Mouse (Mus musculus) adrenal gland, adult 8-10 months (tissue): ENCODE data around the gene Spata33. TPM values are rescaled to one million over a fixed set of nuclear protein-coding genes. Genes with fewer than 3 reads are reported as not detected.
"Not testable (repeated sequence)": the region's sequence is repeated elsewhere in the genome, so short reads cannot be mapped to it uniquely, and the experiment has no call there.

ENCODE experiments used
- DNase-seq: peaks from one replicate; pipeline ENCODE4 v3.0.0; 2022
- total RNA-seq, 4 experiments: library from RNA; stranded (reverse); gene quantifications; 2 replicates each; pipeline ENCODE4 v1.2.4; 2022

Spata33 gene
- 1 to 10 TPM; 1.7 to 7.6 (median 4.4) TPM for total RNA-seq

DNA sequence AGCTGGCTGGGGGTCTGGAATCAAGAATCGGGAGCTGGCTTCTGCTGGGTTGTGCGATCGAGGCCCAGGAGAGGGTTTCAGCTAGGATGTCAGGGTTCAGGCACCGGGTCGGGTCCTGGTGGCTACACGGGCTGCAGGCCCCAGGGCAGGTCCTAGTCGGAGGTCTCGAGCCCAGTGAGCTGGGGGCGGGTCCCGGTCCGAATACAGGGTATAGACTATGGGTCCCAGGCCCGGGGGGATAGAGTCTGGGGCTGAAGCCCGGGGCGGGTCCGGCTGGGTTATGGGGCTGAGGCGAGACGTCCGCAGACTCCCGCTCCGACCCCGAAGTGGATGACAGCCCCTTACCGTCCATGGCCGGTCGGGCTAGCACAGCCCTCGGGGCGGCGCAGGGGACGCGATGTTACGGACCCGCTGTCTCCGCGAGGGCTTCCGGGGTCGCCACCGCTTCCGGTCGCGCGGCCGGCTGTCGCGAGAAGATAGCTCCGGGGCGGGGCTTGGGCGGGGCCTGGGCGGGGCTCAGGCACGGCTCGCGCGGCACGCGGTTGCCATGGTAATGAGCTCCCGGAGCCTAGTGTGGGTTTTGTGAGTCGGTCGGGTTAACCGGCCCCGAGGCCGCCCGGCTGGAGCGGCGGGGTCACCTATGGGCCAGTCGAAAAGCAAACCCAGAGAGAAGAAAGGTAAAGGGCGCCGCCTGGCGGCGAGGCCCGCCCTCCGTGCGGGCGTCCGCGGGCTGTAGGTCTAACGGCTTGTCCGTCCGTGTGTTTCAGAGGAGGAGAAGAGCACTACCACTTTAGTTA lies at the start of gene Spata33, which contains the start of gene Chmp1a:
TSS of gene Spata33 (plus strand) at position 512 of the 797 bp plus-strand sequence.
TSS of gene Chmp1a (minus strand) at position 443 of the 797 bp plus-strand sequence.
- peak; percentile 93 for DNase-seq

DNA sequence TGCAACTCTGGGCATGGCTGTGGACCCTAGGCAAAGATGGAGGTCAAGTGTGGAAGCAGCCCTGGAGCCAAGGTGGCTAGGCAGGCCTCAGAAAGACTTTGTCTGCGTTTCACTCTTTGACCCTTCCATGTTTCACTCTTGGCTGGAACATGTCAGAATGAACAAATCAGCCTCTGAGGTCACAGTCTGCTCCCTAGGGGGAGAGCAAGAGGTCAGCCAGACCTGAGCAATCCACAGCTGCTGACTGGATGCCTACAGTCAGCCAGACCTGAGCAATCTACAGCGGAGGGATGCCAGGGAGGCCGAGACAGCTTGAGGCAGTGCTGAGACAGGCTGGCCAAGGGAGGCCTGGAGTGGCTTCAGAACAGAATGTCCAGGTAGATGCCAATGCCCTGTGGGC lies 31.2 kb upstream of the Spata33 start:
- DNase-seq = peak; percentile 58

DNA sequence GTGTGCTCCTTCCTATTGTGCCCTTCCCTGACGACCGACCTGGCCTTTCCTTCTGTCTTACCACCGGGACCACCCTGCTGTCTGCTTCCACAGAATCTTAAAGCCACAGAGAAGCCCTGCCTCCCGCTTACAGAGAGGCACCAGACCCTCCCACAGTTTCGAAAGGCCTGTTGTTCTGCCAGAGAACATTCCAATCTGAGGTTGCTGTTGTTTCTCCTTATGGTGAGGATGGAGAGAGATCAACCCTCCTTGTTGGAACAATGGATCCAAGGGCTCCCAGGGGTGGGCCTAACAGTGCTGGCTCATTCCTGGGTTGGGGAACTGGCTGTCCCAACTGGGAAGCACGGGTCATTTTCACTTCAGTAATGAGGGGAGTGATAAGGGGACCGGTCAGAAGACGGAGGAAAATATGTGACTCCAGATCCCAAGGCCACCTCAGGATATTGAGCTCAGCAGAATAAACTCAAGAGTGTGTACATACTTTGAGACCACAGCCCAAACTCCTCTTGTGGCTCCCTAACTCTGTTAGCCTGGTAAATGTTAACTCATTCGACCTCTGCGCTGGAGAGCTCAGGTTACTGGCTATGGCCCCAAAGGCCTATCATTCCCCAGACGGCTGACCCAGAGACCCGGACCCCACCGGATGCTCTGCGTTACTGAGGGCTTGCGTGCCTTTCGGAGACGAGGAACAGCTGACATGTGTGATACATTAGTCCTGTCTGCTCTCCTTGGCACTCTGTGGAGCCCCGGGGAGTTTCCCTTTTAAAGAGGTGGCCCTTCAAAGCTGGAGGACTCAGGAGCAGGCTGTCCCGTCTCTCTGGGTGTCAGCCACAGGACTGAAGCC lies 26.8 kb upstream of the Spata33 start, which contains the start of gene Dpep1:
TSS of gene Dpep1 (plus strand) at position 677 of the 844 bp plus-strand sequence.
- DNase-seq = no peak

DNA sequence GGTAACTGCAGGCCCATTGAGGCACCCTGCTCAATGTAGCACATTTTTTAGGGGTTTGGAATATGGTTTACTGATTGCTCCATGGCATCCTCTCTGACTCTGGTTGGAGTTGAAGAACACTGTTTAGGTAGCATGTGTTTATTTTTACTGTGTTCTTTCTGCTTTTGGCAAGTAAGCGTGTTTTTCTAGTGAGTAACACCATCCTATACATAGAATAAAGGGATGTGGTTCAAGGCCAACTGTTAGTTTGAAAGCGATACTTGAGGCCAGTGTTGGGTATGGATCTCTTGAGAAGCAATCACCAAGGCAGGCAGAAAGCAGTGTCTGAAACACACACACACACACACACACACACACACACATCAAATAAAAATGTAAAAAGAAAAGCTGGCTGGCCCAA lies 24.6 kb upstream of the Spata33 start:
- DNase-seq = no peak

DNA sequence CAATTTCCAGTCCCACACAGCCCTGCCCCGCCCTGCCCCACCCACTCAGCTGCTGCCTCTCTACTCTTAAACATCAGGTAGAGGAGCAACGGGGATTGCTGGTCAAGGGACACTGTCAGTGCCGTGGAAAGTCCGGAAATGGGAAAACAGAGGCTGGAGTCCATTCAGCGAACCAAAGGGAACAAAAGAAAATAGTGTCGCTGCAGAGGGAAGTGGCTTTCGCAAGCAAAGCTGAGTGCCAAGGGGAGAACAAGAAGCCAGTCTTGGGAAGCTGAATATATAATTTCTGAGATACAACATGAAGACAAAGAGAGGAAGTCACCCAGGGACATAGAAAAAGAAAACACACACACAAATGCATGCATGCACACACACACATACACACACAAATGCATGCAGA lies 23.8 kb upstream of the Spata33 start:
- no peak for DNase-seq

DNA sequence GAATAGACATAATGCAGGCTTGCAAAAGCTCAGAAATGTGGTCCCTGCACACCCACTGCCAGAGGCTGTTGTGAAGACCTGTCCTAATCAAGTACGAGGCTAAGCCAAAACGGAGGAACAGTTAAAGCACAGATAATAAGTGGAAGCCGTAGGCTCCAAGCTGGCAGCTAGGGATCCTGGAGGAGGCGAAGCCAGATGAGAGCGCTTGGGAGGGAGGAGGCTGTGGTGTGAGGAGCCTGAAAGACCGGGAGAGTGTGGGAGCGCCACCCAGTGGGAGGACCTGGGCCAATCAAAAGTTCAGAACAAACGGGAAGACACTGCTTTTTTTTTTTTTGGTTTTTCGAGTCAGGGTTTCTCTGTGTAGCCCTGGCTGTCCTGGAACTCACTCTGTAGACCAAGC lies 22.0 kb upstream of the Spata33 start:
- peak; percentile 60 for DNase-seq

DNA sequence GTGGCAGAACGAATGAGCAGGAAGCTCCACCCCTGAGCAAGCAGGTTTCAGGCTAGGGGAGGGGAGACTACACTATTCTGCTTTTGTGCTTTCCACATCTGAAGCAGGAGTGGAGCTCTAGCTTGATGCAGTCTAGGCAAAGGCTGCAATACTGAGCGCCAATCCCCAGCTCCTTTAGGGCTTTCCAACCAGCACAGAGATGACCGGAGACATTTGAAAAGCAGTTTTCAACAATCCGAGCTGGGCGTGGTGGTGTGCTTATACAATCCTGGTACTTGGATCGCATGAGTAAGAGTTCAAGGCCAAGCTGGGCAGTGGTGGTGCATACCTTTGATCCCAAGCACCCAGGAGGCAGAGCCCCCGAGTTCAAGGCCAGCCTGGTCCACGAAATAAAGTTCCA lies 20.7 kb upstream of the Spata33 start:
- no peak for DNase-seq

DNA sequence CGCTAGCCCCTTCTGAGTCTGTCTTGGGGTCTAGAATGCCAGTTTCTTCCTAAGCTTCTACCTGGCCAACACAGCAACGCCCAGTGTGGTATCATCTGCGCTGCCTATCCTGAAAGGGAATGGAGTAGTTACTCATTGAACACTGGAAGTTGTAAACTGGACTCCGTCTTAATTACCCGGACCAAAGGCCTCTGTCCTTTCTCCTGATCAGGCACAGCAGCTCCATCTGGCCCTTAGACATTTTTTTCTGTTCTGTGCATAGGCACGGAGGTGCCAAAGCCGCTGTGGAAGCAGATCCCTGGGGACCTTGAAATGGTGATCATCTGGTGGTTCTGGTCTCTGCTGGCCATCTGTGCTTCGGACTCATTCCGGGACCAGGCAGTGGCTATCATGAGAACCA lies 18.9 kb upstream of the Spata33 start:
- DNase-seq = no peak

DNA sequence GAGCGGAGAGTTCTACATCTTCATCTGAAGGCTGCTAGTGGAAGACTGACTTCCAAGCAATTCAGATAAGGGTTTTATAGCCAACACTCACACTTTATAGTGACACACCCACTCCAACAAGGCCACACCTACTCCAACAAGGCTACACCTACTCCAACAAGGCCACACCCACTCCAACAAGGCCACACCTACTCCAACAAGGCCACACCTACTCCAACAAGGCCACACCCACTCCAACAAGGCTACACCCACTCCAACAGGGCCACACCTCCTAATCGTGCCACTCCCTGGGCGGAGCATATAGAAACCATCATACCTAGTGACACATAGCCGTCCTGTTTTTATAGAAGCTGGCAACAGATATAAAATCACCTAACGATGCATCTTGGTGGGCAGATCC lies 15.6 kb upstream of the Spata33 start:
- DNase-seq = not testable (repeated sequence)

DNA sequence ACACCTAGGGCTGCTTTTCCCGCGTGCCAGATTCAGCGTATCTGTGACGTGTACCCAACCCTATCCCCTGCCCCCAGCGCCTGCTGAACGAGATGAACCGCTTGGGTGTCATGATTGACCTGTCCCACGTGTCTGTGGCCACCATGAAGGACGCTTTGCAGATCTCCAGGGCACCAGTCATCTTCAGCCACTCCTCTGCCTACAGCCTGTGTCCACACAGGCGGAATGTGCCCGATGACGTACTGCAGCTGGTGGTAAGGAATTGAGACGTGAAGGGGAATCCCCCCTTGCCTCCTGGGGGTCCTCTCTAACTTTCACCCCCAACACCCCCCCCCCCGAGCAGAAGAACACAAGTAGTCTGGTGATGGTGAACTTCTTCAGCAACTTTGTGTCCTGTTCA lies 12.8 kb upstream of the Spata33 start:
- DNase-seq = no peak

DNA sequence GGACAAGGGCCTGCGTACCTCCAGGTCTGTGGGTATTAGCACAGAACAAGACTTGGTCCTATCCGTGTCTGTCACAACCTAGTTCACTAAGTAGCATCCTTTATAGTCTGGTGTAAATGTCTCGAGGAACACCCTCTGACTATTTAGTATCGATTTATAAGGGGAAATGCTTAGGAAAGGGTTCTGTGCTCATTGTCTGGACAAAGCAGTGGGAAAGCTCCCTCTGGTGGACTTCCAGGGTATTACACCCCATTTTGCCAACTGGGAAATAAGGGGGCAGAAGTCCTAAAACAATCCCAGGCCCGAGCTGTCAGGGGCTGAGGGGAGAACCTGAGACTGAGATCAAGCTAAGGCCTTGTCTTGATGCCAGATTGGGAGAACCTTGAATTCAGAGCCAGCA lies 10.3 kb upstream of the Spata33 start:
- DNase-seq = no peak

DNA sequence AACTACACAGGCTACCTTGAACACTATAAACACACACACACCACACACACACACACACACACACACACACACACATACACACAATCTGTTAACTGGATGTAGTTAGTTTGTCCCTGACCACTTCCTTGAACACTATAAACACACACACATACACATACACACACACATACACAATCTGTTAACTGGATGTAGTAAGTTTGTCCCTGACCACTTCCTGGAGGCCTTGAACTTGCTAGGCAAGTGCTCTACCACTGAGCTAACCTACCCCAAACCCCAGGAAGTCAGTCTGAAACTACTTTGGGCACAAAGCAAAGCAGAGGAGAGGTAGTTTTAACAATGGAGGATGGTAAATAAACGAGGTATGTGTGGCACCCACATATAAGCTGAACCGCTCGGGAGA lies 9.1 kb upstream of the Spata33 start:
- DNase-seq = no peak

DNA sequence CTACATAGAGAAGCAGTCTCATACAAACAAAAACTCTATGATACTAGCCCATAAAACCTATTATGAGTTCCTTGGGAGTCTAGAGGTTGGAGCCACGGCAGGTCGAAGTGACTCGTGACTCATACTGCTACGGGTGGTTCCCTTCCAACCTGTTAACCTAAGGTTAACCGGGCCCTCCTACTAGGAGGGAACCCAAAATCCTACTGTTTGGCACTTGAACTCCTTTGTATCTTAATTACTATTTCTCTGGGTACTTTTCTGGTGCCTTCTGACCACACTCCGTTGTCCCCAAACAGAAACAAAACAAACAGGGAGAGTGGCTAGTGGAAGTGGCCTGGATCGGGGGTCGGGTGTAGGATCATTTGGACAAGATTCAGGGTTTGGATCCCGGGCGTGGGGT lies 756 bp upstream of the Spata33 start:
- no peak for DNase-seq

DNA sequence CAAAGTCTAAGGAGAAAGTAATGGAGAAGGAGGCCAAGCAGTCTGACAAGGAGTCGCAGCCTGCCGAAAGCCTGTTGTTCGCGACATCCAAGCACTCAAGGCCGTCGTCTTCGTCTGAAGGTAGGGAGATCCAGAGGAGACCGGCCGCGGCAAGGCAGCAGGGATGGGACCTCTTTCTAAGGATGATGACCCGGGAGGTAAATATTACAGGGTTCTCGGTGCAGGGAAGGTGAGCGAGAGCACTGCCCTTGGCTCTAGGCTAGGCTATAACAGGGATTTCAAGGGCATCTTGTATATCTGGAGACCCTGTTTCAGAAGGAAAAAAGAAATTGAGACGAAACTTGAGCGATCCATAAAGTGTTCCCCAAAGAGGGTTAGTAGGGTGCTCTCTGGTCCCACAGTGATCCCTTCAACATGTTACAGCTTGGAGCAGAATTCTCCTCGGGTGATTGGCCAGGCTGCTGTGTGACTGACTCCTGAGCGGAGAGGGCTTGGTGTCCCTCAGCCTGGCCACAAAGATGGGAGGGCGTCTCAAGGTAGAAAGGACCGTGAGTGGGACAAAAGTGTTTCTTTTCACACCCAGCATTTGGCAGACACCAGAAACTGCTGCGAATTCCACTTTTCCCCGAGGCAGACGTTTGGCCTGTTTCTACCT lies 613 bp downstream of the Spata33 start:
- DNase-seq = no peak

DNA sequence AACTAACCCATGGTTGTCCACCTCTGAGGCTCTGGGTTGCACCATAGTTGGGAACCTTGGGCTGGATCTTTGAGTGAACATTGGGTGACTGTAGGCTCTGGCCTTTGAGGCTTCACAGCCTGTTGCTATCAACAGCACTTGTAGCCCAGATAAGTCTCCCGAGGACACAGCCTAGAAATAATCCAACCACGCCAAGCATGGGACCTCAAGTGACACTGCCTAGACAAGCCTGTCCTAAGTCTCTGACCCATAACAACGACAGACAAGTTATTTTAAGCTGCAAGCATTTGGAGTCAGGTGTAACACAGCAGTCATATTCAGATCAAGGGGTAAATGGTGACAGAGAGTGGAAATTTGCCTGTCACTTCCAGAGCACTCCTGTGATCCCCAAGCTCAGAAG lies 2.8 kb downstream of the Spata33 start:
- no peak for DNase-seq

DNA sequence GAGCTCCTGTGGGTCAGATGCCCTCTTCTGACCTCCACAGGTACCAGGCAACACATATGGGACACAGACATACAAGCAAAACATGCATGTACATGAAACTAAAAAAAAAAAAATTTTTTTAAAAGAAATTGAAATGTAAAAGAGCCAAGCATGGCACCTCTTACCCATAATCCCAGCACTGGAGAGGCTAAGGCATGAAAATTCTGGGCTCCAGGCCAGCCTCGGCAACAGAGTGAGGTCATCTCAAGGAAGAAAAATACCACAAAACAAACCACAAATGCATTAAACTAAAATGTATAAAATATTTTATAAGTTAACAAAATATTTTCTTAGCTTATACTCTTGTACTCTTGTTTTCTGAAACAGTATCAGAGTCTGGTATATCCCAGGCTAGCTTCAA lies 8.3 kb downstream of the Spata33 start:
- DNase-seq = no peak

DNA sequence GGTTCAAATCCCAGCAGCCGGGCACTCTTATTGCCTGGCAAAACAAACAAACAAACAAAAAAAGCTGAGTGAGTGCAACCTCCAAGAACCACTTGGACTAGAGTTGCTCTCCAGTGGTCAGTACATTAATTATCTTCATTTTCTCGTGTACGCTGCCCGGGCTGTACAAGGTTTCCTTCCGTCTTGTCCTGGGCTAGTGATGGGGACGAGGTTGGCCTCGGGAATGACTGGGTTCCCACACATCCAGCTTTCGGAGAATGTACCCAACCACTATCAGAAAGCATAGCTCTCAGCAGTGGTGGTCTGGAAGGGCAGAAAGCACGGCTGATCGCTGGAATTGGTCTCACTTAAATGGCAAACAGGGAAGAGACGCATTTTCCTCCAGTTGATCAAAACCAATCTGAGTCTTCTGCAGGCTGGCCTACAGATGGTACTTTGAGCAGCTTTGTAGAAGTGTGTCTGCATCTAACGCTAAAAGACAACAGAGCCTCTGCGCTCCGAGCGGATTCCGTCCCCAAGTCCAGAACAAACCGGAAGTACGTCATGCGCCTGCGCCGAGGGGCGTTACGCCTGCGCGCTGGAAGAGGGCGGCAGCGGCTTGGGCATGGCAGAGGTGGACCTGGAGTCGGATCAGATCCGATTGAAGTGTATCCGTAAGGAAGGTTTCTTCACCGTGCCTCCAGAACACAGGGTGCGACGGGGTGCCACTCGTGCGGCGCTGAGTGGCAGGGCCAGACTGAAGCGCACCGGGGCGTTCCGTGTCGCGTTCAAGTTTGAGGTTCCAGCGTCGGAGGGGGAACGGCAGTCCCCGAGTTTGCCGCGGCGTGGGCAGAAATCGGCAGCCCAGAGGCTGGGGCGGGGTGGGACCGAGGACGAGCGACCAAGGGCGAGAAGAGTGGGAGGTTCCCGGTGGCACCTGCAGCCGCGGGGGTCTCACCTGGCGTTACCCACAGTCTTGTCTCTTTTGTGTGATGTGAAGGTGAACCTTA lies 11.9 kb downstream of the Spata33 start, which contains the start of gene Cdk10:
TSS of gene Cdk10 (plus strand) at position 565 of the 989 bp plus-strand sequence.
- DNase-seq = peak; percentile 90

DNA sequence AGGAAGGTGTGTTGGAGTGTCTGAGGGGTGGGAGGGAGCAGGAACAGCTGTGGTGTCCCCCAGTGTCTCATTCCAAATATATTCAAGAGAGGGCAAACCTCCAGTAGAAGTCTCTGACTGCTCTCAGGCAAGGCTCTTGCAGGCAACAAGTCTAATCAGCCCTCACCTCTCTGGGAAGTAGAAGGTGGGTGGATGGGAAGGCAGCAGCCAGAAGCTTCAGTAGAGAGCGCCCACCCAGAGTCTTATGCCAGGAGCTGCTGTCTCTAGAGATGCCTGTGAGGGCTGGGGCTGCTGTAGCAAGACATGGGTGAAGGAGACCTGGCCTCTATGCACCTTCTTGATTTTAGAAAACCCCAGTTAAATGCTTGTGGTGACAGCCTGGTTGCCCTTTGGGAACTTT lies 15.8 kb downstream of the Spata33 start:
- DNase-seq = no peak

DNA sequence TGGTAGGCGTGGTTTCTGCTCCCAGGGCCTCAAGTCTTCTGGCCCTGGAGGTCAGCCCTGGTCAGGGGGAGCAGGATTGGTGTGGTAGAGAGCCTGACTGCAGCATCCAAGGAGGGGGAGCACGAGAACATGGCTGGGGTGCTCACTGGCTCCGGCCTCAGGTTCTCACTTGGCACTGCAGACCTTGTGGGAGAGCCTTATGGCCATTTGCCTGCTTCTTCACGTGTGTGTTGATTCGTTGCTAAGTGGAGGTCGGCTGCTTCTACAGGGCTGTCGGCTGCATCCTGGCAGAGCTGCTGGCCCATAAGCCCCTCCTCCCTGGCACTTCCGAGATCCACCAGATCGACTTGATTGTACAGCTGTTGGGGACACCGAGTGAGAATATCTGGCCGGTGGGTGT lies 17.7 kb downstream of the Spata33 start:
- not testable (repeated sequence) for DNase-seq

DNA sequence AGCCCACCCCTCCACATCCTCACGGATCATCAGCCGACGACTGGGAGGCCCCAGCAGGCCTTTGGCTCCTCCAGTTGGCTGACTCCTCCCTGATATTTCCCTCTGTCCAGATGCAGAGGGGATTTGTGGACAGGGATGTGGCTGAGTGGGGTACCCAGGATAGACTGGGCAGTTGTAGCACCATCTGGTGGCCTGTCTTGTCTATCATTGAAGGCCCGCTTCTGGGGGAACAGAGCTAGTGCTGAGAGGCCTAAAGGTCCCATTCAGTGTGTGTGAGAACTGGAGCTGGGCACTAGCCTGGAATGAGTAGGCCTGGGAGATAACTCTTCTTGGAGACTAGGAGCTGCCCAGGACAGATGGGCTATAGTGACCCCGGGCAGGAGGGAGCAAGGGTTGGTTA lies 19.1 kb downstream of the Spata33 start:
- DNase-seq = no peak

DNA sequence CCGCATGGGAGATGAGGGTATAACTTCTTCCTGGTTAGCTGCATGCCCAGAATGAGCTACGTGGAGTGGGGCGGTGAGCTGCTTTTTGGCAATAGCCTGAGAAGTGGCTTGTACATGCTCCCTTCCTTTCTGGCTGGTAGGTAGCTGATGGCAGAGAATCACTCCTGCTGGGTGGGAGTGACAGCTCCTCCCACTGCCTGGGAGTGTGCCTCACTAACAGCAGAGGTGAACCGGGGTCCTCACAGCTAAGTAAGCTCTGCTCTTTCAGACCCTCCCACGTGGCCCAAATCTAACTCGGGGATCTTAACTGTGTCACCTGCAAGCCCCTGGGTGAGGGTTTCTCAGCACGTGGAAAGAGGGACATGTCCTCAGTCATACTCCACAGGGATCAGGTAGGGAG lies 19.9 kb downstream of the Spata33 start:
- DNase-seq = no peak

DNA sequence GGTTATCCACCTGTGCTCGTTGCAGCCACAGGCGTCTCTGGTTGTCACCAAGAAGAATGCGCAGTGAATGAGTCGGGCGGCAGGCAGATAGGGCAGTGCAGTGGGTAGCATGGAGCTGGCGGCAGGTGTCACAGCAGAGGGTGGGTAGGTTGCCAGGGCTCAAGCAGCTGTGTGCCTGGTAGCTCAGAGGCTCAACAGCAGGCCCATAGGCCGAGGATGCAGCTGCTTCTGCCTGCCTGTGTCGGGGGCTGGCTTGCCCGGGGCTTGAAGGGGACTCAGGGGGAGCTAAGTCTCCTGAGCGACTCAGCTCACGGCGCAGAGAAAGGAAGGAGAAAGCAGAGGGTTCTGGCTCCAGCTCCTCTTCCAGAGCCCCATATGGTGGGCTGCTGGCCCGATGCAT lies 20.7 kb downstream of the Spata33 start:
- DNase-seq = no peak
